Mouse (Mus musculus): ENCODE data around the gene P2ry2.

The P2ry2 gene

DNA sequence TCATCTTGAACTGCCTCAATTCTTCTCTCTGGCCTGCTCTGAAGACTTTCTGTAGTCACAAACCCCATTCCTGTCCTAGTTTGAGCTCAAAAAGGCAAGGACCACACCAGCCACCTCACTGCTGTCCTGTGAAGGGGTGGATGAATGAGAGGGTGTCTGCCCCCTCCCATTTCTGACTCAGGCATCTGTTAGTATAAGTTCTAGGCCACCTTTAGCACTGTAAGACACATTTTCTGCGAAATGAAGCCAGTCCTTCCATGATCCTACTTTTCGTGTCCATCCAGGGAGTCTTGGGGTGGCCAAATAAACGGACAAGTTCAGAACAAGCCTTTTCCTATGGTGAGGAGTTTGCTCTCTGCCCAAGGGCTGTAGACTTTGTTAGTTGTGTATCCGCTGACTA is at the start of gene P2ry2:
P2ry2 (minus strand) TSS at position 326 of the 400 bp plus-strand sequence.
- no peak for DNase-seq (ENCODE audit: low spot score)

DNA sequence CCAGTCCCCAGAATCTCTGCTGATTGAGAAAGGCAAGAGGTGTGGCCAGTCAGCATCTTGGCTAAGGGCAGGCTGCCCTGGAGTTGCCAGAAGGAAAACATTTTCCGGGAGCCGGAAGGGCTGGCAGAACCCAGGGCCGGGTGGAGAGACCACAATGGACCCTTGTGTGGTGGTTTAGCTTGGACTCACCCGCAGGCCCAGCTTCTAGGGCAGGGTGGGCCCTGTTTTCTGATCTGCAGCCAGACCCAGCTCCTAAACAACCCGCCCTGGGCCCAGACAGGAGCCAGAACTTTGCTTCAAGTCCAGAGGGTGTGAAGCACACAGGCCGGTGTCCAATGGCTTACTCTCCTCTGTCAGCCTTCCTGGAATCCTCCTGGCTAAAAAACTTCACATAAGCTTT is 49.6 kb upstream of the P2ry2 start:
- DNase-seq (ENCODE audit: low spot score) = no peak

DNA sequence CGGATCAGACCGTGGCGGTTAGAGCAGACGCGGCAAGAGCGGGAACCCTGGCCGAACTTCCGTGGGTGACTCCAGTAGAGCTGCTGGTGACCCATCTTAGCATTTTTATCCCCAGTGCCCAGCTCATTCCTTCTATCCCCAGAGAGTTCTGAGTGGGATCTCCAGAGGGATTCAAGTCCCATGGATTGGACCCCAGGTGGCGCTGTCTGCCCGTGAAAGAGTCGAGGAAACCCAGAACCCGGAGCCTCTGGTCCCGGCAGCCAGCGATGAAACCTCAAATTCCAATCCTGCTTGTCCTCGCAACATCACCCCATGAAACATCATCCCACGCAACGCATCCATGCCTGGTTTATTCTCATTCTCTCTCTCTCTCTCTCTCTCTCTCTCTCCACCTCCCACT is 48.7 kb upstream of the P2ry2 start:
- DNase-seq (ENCODE audit: low spot score) = peak; percentile 75

DNA sequence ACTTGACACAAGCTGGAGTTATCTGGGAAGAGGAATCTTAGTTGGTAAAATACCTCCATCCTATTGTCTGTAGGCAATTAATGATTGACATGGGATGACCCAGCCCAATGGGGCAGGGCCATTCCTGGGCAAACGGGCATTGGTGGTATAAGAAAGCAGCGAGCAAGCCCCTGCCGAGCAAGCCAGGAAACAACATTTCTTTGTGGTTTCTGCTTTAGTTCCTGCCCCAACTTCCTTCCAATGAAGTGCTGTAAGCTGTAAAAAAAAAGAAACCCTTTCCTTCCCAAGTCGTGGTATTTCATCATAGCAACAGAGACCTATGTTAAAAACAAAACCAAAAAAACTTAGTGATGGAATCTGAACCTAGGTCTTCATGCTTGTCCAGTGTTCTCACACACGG is 47.8 kb upstream of the P2ry2 start:
- DNase-seq (ENCODE audit: low spot score) = no peak

DNA sequence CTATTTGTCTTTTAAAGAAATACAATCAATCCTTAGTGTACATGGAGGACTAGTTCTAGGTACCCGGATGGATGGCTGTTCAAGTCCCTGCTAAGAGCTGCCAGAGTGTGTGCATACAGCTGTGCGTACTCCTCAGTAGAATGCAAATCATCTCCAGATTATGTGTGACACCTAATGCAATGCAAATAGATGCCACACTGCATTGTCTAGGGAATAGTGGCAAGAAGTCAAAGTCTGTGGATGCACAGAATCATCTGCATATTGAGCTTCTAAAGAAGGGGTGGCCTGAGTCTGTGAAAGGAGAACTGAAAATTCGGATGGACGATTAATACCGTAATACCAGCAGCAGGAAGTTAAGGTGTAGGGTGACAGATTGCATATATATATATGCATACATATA is 46.5 kb upstream of the P2ry2 start:
- DNase-seq (ENCODE audit: low spot score) = no peak

DNA sequence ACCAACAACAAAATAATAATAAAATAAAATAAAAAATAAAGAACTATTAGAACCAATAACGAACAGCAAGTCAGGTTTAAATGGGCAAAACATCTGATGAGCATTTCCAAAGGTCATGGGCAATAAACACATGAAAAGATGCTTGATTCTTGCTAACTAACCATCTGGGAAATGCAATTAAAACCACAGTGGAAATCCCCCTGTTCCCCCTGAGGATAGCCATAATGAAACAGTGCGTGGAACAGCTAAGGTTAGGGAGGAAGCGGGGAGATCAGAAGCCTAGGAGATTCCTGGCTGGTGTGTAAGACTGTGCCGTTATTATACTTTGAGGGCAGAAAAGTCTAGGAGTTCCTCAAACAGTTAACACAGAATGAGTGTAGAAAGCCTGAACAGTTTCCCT is 44.6 kb upstream of the P2ry2 start:
- DNase-seq (ENCODE audit: low spot score) = no peak

DNA sequence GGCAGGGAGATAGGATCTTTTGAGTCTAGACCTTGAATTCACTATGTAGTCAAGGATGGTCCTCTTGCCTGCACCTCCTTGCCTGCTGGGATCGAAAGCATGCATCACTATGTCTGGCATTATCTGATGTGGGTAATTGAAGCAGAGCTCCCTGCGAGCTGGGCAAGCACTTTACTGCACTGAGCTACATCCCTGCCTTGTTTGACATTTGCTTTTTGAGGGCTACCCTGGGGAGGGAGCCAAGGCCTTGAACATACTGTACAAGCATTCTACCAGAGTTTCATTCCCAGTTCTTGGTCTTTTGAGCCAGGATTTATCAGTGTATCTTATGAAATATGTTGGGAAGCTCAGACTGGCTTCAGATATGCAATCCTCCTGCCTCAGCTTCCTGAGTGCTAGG is 40.5 kb upstream of the P2ry2 start:
- DNase-seq (ENCODE audit: low spot score) = no peak

DNA sequence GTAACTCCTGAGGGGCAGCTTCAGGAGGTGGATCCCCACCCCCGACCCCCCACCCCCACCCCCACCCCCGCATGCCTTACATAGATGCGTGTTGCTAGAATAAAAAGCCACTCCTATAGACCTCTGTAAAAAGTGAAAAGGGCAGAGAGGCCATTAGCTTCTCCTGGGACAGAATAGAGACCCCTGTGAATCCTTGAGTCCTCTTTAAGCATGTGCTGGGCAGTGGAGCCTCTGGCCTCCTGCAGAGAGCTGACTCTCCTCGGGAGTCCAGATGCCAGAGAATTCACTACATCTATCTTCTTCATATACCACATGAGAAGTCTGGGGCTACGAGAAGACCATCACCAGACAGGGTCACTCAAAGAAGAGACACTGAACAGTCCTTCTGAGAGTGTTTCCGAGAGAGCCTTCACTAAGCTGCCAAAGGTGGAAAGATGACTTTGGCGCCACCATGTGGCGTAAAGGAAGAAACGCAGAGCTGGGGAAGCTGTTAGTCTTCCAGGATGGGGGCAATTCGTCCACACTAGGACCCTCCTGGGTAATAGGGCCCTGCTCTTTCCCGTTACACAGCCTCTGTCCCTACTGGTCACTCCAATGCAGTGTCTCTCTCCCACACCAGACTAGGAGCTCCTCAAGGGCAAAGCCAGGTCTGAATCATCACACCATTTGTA is 39.0 kb upstream of the P2ry2 start:
- DNase-seq (ENCODE audit: low spot score) = peak; percentile 67

DNA sequence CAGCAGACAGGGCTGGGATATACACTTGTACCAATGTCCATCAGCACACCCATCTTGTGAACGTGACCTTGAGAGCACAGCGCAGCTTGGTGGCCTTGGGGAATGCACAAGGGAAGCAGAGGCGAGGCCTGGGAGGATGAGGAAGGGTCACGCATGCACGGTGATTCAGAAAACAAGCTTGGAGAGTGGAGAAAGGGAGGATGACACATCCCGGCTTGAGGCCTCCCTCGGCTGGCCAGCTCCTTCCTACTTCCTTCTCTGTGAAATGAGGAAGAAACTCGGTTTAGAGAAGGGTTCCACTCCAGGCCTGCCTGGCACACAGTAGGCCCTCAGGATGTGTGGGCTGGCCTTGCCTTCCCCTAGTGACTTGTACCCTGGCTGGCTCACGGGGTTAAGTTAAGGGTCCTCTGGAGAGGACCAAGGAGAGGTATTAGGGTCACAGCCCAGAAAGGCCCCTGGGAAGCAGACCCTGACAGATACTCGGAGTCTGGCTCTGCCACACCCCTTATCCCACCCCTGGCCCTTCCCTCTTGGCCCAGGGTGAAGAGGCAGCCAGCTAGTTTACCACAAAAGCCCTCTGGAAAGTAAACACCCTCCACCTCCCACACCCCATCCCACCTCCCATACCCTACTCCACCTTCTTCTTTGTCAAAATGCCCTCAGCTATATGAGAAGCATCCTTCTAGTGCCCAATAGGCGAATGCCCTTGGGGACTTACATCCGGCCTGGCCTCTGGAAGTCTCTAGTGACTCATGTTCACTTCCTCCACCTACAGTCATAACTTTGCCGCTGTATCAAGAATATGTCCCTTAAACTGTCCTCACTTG is 38.3 kb upstream of the P2ry2 start:
- no peak for DNase-seq (ENCODE audit: low spot score)

DNA sequence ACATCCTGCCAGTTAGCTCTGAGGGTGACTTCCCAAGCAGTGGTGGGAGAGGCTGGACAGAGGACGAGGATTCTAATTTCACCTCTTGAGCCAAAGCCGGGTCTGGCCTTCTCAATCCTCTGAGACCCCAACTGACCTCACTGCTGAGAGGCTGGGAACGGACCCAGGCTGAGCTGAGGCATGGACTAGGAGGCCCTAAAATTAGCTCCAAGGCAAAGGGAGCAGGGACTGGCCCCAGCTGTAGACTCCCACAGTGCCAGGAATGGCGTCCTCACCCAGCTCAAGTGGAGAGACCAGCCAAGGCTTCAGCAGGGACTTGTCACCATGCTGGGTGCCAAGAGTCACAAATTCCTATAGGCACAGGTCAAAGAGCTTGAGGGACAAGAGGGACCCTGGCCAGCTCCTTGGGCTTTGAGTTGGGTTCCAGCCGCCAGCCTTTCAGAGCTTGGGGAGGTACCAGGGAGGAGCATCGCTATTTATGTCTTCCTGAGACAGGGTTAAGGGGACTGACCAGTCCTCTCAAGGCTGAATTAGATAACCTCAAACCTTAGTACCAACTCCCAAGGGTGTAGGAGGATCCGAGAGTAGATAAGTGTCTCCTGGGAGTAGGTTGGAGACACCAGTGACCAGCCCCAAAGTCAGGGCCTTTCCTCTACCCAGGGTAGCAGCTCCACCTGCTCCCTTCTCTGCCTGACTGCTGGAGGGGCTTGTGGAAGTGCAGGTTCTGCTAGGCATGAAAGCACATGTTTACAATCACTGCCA is 36.8 kb upstream of the P2ry2 start:
- DNase-seq (ENCODE audit: low spot score) = no peak

DNA sequence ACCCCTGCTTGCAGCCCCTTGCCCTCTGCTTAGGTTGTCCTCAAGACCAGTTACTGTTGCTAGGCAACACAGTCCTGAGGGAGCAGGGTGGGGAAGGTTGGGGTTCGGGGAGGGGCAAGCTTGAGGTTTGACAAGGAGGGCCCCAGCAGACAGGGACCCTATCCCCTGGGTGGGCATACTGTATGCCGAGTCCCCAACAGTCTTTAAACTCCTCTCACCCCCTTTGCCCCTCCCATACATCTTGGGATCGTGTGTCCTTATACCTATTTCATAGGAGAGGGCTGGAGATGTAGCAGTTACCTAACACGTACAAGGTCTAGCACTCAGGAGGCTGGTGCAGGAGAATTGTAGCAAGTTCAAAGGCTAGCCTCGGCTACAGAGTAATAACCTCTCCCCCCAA is 35.6 kb upstream of the P2ry2 start:
- DNase-seq (ENCODE audit: low spot score) = no peak

DNA sequence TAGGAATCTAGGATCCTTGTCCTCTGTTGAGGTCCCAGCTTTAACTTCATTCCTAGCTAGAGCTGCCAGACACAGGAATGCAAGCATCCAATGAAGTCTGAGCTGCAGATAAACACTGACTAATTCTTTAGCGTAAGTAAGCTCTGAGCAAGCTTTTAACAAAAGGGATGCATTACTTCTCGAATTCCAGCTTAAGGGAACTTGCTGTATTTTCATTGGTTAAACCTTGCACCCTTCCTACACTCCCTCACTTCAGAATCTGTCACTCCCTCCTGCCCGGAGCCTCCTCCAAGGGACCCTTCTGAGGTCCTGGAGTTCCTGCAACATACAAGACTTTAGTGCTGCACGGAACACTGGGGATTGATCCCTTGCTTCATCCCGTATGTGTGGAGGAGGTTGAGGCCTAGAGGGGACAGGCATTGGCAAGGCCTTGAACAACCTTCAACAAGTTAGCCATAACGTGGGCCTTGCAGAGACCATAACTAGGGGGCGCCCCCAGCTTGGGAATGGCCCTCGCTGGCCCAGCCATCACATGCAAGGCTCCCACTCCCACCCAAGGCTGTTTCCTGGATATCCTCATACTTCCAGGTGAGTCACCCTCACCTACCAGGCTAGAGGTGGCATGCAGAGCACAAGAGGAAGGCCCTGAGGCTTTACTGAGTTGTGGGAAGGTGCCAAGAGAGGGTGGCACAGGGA is 31.3 kb upstream of the P2ry2 start:
- no peak for DNase-seq (ENCODE audit: low spot score)

DNA sequence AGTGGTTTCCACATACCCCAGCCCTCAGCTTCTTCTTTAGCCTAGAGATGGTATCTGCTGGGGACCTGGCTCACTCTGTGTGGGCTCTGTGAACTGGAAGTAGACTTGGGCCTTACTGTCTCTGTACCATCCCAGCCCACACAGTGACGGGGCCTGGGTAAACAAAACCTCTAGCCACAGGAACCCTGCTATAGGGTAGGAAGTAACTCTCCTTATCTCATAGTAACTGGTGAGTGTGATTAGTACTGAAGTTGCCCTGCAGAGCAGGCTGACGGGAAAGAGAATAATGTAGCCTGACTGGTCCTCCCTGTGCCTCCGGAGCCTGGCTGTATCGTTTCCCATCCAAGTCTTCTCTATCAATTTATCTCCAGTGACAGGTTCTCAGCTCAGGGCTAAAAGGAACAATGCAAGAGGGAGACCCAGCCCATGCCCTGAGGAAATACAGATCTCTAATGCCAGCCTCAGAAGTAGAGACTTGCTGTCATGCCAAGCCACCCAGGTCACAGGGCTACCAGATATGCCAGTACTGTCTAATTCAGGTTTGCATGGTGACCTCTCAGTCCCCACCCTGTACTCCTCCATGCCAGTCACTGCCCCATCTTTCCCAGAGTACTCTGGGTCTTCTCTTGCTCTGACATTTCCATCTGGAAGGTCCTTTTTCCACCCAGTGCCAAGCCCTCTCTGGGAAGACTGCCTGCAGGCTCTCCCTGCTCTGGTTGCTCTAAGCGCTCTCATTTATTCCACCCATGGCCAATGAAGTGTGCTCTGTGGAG is 29.5 kb upstream of the P2ry2 start:
- no peak for DNase-seq (ENCODE audit: low spot score)

DNA sequence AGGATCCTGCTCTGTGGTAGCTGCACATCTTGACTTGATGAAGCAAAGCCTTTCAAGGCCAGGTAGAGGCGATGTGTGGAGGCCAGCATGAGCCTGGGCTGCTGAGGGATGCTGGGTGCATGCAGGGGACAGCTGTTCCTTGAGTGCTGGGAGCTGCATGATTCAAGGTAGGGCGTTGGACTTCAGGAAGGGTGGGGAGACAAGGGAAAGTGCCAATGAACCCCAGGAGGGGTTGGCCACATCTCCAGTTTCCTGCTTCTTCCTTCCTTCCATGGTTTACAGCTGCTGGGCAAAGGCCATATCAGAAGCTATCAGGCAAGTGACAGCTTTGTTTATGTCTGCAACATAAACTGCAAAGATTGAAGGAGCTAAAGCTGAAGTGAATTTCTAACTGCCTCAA is 28.9 kb upstream of the P2ry2 start:
- DNase-seq (ENCODE audit: low spot score) = no peak

DNA sequence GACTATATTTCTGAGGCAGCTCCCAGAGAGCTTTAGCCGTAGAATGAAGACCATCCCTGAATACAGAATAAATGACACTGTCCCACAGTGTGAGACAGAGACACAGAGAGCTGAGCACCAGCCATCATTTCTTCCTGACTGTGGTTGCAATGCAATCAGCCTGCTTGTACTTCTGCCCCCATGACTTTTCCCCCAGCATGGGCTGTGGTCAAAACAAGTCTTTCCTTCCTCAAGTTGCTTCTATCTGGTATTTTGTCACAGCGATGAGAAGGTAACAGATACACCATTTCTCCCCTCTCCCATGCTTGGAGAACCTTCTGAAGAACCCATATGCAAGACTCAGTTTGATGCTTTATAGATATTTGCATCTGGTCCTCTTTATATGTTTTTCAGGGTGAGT is 20.7 kb upstream of the P2ry2 start:
- DNase-seq (ENCODE audit: low spot score) = no peak

DNA sequence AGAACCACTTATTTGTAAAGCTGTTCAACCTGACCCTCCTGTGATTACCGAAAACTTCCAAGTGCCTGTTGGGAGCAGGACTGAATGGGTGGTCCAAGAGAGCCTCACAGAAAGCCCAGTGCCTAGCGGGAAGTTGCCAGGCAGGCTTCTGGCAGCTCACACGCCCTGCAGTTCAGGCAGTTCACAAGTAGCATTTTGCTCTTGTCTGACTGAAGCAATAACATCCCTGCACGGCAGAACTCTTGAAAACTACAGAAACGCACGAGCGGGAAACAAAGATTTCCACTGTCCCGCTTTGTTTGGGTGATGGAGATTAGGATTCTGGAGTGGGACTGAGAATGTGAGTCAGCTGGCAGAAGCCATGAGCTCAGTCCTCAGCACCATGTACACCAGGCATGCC is 18.6 kb upstream of the P2ry2 start:
- DNase-seq (ENCODE audit: low spot score) = no peak

DNA sequence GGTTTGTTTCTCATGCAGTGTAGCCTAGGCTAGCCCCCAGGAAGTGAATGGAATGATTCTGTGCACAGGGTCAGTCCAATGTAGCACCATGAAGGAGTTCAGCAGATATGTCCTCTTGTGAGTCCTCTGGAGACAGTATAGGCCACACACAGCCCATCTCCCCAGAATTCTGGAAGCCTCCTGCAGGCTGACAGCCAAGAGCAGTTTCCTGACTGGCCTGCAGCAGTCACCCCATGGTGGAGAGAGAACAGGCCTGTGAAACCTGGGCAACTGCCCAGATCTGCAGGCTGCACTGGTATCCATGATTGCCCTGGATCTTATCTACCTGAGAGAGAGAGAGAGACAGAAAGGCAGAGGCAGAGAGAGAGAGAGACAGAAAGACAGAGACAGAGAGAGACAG is 18.1 kb upstream of the P2ry2 start:
- DNase-seq (ENCODE audit: low spot score) = no peak

DNA sequence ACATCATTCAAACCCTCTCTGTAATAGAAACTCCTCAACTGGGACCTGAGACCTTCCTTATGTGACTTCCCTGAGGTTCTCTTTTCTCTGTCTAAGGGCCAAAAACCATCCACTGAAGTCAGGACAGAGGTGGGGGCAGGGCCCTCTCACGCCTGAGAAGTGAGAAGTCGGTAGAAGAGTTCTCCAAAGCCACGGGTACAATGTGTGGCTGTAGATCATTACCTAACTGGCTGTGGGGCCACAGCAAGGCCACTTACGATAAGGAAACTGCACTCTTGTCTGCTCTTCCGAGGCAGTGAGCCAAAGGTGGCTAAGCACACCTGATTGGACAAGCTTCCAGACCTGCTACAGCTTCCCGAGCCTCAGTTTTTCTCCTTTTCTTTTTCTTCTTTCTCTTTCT is 16.8 kb upstream of the P2ry2 start:
- DNase-seq (ENCODE audit: low spot score) = no peak

DNA sequence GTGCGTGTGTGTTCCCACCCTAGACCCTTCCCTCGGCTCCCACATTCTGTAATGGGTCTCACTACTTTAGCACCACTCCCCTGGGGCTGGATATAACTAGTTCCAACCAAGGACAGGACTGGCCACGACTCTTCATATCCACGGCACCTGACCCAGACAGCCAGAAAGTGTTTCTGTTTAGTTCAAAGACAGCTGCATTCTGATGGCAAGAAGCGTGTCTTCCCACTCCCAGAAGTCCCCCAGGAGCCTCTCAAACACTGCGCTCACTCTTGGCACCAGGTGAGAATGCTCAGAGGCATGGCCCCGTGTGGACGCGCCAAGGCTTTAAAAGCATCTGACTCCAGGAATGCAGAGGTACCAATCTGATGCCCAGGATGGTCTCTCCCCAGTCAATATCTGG is 16.3 kb upstream of the P2ry2 start:
- no peak for DNase-seq (ENCODE audit: low spot score)

DNA sequence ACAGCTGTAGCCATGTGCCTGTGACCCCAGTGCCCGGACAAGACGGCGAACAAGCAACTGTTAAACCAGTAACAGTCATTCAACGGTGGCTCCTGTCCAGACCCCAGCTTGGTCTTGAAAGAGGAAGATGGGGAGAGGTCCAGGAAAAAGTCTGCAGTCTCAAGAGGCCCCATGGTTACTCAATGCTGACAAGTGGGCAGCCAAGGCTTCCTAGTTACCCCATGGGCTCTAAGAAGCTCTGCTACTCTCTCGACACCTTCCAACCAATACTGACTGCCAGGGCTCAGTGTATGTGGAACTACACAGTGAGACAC is 15.7 kb upstream of the P2ry2 start:
- no peak for DNase-seq (ENCODE audit: low spot score)

DNA sequence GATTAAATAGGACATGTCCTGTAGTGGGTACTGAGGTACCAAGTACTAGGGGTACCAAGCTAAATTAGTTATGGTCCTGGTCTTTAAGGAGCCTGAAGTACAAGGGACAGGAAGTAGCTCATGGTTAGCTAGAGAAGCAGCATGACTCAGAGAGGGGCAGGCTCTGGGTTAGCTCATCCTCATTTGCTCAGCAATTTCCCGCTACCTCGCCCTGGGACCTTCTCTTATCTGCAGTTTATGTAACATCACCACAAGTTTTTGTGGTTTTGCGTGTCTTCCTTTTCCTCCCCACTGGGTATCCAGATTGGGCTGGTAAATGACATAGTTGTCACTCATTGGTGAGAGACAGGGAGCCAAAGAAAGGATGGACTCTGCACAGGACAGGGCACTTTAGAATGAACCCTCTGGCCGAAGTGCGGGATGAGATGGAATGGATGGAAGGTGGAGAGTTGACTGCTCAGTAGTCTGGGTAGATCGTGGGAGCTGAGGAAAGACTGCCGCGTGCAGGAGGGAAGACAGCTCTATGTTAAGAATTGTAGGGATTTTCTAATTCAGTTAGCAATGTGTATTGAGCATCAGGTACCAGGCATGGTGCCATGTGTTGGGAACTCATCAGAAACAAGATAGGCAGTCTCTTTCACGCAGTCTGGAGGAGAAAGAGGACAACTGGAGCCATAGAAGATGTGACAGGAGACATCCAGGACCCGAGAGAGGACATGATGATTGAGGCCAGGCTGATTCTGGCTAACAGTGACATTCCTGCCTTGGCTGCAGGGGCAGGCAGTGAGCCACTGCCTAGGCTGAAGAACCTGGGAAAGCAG is 15.2 kb upstream of the P2ry2 start:
- DNase-seq (ENCODE audit: low spot score) = no peak
